Comparison of ENCODE assay signal across 26 mouse cellular contexts in the genomic region with DNA sequence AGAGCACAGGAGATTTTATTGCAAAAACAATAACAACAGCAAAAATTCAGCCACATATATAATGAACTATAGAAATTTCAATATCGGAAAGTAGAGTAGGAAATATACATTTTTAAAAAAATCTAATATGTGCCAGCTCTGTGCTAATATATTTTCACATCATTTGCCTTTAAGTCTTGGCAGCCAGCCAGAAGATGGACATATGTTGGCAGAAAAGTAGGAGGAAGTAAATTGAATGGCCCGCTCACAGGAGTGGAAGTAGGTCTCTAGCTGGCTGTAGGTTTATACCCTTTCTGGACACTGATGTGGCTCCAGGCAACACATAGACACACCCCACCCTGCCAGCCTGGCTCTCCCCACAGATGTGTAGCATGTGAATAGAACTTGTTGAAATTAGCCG.
"Had no signal": no experiment of that assay in that cellular context is flagged by ENCODE, and none has a peak within 500 bp of the region (broad histone marks: within the 10 kb centered on the region; RNA-seq: fewer than 3 reads in every experiment).

No protein-coding gene starts in this region.

- H3K36me3 ChIP-seq: heart, embryonic 10.5 days; heart, embryonic 12.5 days; hindbrain, embryonic 10.5 days; hindbrain, embryonic 12.5 days; hindbrain, embryonic 15.5 days; limb, embryonic 13.5 days; limb, embryonic 15.5 days; liver, embryonic 12.5 days had no signal

- H3K4me3 ChIP-seq: gastrocnemius, adult 2 months; heart, embryonic 10.5 days; heart, embryonic 12.5 days; hindbrain, embryonic 10.5 days; hindbrain, embryonic 12.5 days; hindbrain, embryonic 15.5 days; intestine, embryonic 15.5 days; limb, embryonic 13.5 days; limb, embryonic 15.5 days; liver, embryonic 12.5 days had no signal

- H3K27me3 ChIP-seq: heart, embryonic 12.5 days; hindbrain, embryonic 12.5 days; hindbrain, embryonic 15.5 days; intestine, embryonic 15.5 days; limb, embryonic 13.5 days; limb, embryonic 15.5 days; liver, embryonic 12.5 days had no signal

- DNase-seq: gastrocnemius, adult 2 months; gastrocnemius, postnatal 10 days; gastrocnemius, postnatal 25 days; heart, adult 18-20 months; heart, postnatal 10 days; heart, postnatal 4 days; kidney, adult 18-20 months; kidney, adult 8-10 months; kidney, postnatal 10 days; kidney, postnatal 25 days; kidney, postnatal 4 days; layer of hippocampus, adult 9-11 months; layer of hippocampus, postnatal 36 days; left cerebral cortex, postnatal 4 days had no signal

- H3K9me3 ChIP-seq: heart, embryonic 10.5 days; heart, embryonic 12.5 days; hindbrain, embryonic 10.5 days; hindbrain, embryonic 12.5 days; hindbrain, embryonic 15.5 days; intestine, embryonic 15.5 days; limb, embryonic 13.5 days; limb, embryonic 15.5 days; liver, embryonic 12.5 days had no signal

- H3K27ac ChIP-seq: gastrocnemius, adult 2 months; heart, embryonic 10.5 days; hindbrain, embryonic 10.5 days; hindbrain, embryonic 12.5 days; hindbrain, embryonic 15.5 days; intestine, embryonic 15.5 days; limb, embryonic 13.5 days; limb, embryonic 15.5 days; liver, embryonic 12.5 days; liver, embryonic 14.5 days had no signal

- H3K4me1 ChIP-seq: heart, embryonic 12.5 days; hindbrain, embryonic 10.5 days; hindbrain, embryonic 12.5 days; intestine, embryonic 15.5 days; limb, embryonic 13.5 days; limb, embryonic 15.5 days; liver, embryonic 12.5 days had no signal

- H3K4me2 ChIP-seq: heart, embryonic 12.5 days; hindbrain, embryonic 12.5 days; hindbrain, embryonic 15.5 days; intestine, embryonic 15.5 days; limb, embryonic 13.5 days; limb, embryonic 15.5 days; liver, embryonic 12.5 days had no signal

- ATAC-seq: inflammation-experienced regulatory T-cells, adult 6 months; intestine, embryonic 15.5 days; intestine, postnatal 0 days; liver, embryonic 12.5 days had no signal

- H3K9ac ChIP-seq: heart, embryonic 12.5 days; hindbrain, embryonic 12.5 days; hindbrain, embryonic 15.5 days; intestine, embryonic 15.5 days; limb, embryonic 13.5 days; limb, embryonic 15.5 days; liver, embryonic 12.5 days; liver, embryonic 14.5 days had no signal
